Mouse (Mus musculus): ENCODE measurements at regions not wholly inside any gene's neighbourhood (a gene's known extent, or its start where the extent isn't known, plus 50 kb on each side); places are given as distances from the start of the nearest gene placed in this dataset.

GRCm38 (mm10) chr2:45581549-45581925 is 464.3 kb upstream of the Zeb2 start:
- WGBS (ENCODE audit: insufficient replicate concordance), result 66% methylated on average over 4 of the region's 4 CpGs
- no peak overlapping the region for H3K27ac ChIP-seq
- no peaks in the 10 kb centered on the region for H3K36me3 ChIP-seq
- H3K4me2 ChIP-seq, result no peak overlapping the region
- no peak overlapping the region for H3K4me3 ChIP-seq (replicated peaks)
- H3K9me3 ChIP-seq (replicated peaks), result no peaks in the 10 kb centered on the region
- DNase-seq (no peak), ATAC-seq (ENCODE audit: low read depth) (no peak)
- H3K4me1 ChIP-seq (replicated peaks), result no peaks in the 10 kb centered on the region
- H3K9ac ChIP-seq, result no peak overlapping the region
- H3K27me3 ChIP-seq, result no peaks in the 10 kb centered on the region

GRCm38 (mm10) chr2:45580838-45581548 is 463.8 kb upstream of the Zeb2 start:
- H3K27ac ChIP-seq, result no peak overlapping the region
- H3K4me1 ChIP-seq (replicated peaks), result no peaks in the 10 kb centered on the region
- DNase-seq, result no peak
- H3K4me2 ChIP-seq, result no peak overlapping the region
- H3K4me3 ChIP-seq (replicated peaks), result no peak overlapping the region
- no peak overlapping the region for H3K9ac ChIP-seq
- H3K9me3 ChIP-seq (replicated peaks), result no peaks in the 10 kb centered on the region
- H3K27me3 ChIP-seq, result no peaks in the 10 kb centered on the region
- WGBS (ENCODE audit: insufficient replicate concordance), result 57% methylated on average over 8 of the region's 8 CpGs
- H3K36me3 ChIP-seq, result no peaks in the 10 kb centered on the region
- ATAC-seq (ENCODE audit: low read depth), result no peak

GRCm38 (mm10) chr2:45572906-45573305 is 455.7 kb upstream of the Zeb2 start:
- H3K9me3 ChIP-seq (replicated peaks), result no peaks in the 10 kb centered on the region
- H3K27ac ChIP-seq, result no peak overlapping the region
- WGBS (ENCODE audit: insufficient replicate concordance), result 49% methylated on average over 3 of the region's 3 CpGs
- H3K36me3 ChIP-seq, result no peaks in the 10 kb centered on the region
- H3K9ac ChIP-seq, result no peak overlapping the region
- no peaks in the 10 kb centered on the region for H3K27me3 ChIP-seq
- DNase-seq, result no peak
- H3K4me3 ChIP-seq (replicated peaks), result no peak overlapping the region
- H3K4me1 ChIP-seq (replicated peaks), result no peaks in the 10 kb centered on the region
- no peak for ATAC-seq (ENCODE audit: low read depth)
- H3K4me2 ChIP-seq, result no peak overlapping the region

GRCm38 (mm10) chr2:45554707-45555106 is 437.5 kb upstream of the Zeb2 start:
- H3K9ac ChIP-seq, result no peak overlapping the region
- ATAC-seq (ENCODE audit: low read depth), result no peak
- no peaks in the 10 kb centered on the region for H3K27me3 ChIP-seq
- H3K9me3 ChIP-seq (replicated peaks), result no peaks in the 10 kb centered on the region
- no peak overlapping the region for H3K4me3 ChIP-seq (replicated peaks)
- no peak overlapping the region for H3K4me2 ChIP-seq
- no peak overlapping the region for H3K27ac ChIP-seq
- H3K4me1 ChIP-seq (replicated peaks), result no peaks in the 10 kb centered on the region
- 58% methylated on average over 4 of the region's 4 CpGs for WGBS (ENCODE audit: insufficient replicate concordance)
- DNase-seq, result no peak
- no peaks in the 10 kb centered on the region for H3K36me3 ChIP-seq

GRCm38 (mm10) chr2:45541394-45541793 is 424.2 kb upstream of the Zeb2 start:
- ATAC-seq (ENCODE audit: low read depth), result no peak
- no peak overlapping the region for H3K4me3 ChIP-seq (replicated peaks)
- 59% methylated on average over 3 of the region's 3 CpGs for WGBS (ENCODE audit: insufficient replicate concordance)

GRCm38 (mm10) chr2:45538950-45539349 is 421.8 kb upstream of the Zeb2 start:
- H3K9ac ChIP-seq, result no peak overlapping the region
- no peaks in the 10 kb centered on the region for H3K9me3 ChIP-seq (replicated peaks)
- 83% methylated on average over 12 of the region's 12 CpGs for WGBS (ENCODE audit: insufficient replicate concordance)
- no peak for DNase-seq
- no peak overlapping the region for H3K4me3 ChIP-seq (replicated peaks)
- no peak overlapping the region for H3K27ac ChIP-seq
- H3K4me1 ChIP-seq (replicated peaks), result no peaks in the 10 kb centered on the region
- H3K27me3 ChIP-seq, result no peaks in the 10 kb centered on the region
- H3K36me3 ChIP-seq, result no peaks in the 10 kb centered on the region
- no peak for ATAC-seq (ENCODE audit: low read depth)
- no peak overlapping the region for H3K4me2 ChIP-seq

More at GRCm38 (mm10) chr2:45541394-45541793, 424.2 kb upstream of the Zeb2 start:
- H3K4me1 ChIP-seq (replicated peaks), result no peaks in the 10 kb centered on the region
- no peak overlapping the region for H3K4me2 ChIP-seq
- no peak overlapping the region for H3K27ac ChIP-seq
- H3K27me3 ChIP-seq, result no peaks in the 10 kb centered on the region
- no peak overlapping the region for H3K9ac ChIP-seq
- no peaks in the 10 kb centered on the region for H3K9me3 ChIP-seq (replicated peaks)
- H3K36me3 ChIP-seq, result no peaks in the 10 kb centered on the region
- no peak for DNase-seq

- H3K27ac ChIP-seq, result no peak overlapping the region
- no peaks in the 10 kb centered on the region for H3K9me3 ChIP-seq (replicated peaks)
- 78% methylated on average over 7 of the region's 7 CpGs for WGBS (ENCODE audit: insufficient replicate concordance)
- H3K4me1 ChIP-seq (replicated peaks), result no peaks in the 10 kb centered on the region
- no peaks in the 10 kb centered on the region for H3K27me3 ChIP-seq
- H3K9ac ChIP-seq, result no peak overlapping the region
- H3K4me3 ChIP-seq (replicated peaks), result no peak overlapping the region
- ATAC-seq (ENCODE audit: low read depth) (no peak), DNase-seq (no peak)
- H3K4me2 ChIP-seq, result no peak overlapping the region
- H3K36me3 ChIP-seq, result no peaks in the 10 kb centered on the region
These were observed 420.5 kb upstream of the Zeb2 start for GRCm38 (mm10) chr2:45537722-45538121.

- ATAC-seq (ENCODE audit: low read depth), result no peak
- Histone ChIP-seq H3K36me3 (no peaks in the 10 kb centered on the region), H3K4me1 (replicated peaks) (no peaks in the 10 kb centered on the region), H3K9ac (no peak overlapping the region), H3K9me3 (replicated peaks) (no peaks in the 10 kb centered on the region), H3K4me2 (no peak overlapping the region), H3K27me3 (no peaks in the 10 kb centered on the region), H3K27ac (no peak overlapping the region), H3K4me3 (replicated peaks) (no peak overlapping the region)
- 40% methylated on average over 5 of the region's 5 CpGs for WGBS (ENCODE audit: insufficient replicate concordance)
- DNase-seq, result no peak
These were observed 417.6 kb upstream of the Zeb2 start for GRCm38 (mm10) chr2:45534806-45535205.

- WGBS (ENCODE audit: insufficient replicate concordance), result 57% methylated on average over 5 of the region's 5 CpGs
- Histone ChIP-seq H3K9me3 (replicated peaks) (no peaks in the 10 kb centered on the region), H3K27ac (no peak overlapping the region), H3K4me1 (replicated peaks) (no peaks in the 10 kb centered on the region), H3K27me3 (no peaks in the 10 kb centered on the region), H3K36me3 (no peaks in the 10 kb centered on the region), H3K4me2 (no peak overlapping the region), H3K9ac (no peak overlapping the region), H3K4me3 (replicated peaks) (no peak overlapping the region)
- DNase-seq (no peak), ATAC-seq (ENCODE audit: low read depth) (no peak)
These were observed 405.1 kb upstream of the Zeb2 start for GRCm38 (mm10) chr2:45522310-45522709.

- 47% methylated on average over 4 of the region's 4 CpGs for WGBS (ENCODE audit: insufficient replicate concordance)
- H3K9ac ChIP-seq, result no peak overlapping the region
- no peak overlapping the region for H3K4me3 ChIP-seq (replicated peaks)
- no peak for DNase-seq
- no peaks in the 10 kb centered on the region for H3K27me3 ChIP-seq
- no peak overlapping the region for H3K27ac ChIP-seq
- H3K4me1 ChIP-seq (replicated peaks), result no peaks in the 10 kb centered on the region
- H3K9me3 ChIP-seq (replicated peaks), result no peaks in the 10 kb centered on the region
- H3K4me2 ChIP-seq, result no peak overlapping the region
- no peak for ATAC-seq (ENCODE audit: low read depth)
- H3K36me3 ChIP-seq, result no peaks in the 10 kb centered on the region
These were observed 402.5 kb upstream of the Zeb2 start for GRCm38 (mm10) chr2:45519550-45520152.

- Histone ChIP-seq H3K36me3 (no peaks in the 10 kb centered on the region), H3K9ac (no peak overlapping the region), H3K27me3 (no peaks in the 10 kb centered on the region), H3K9me3 (replicated peaks) (no peaks in the 10 kb centered on the region), H3K27ac (no peak overlapping the region), H3K4me1 (replicated peaks) (no peaks in the 10 kb centered on the region), H3K4me2 (no peak overlapping the region), H3K4me3 (replicated peaks) (no peak overlapping the region)
- no peak for ATAC-seq (ENCODE audit: low read depth)
- WGBS (ENCODE audit: insufficient replicate concordance), result 53% methylated on average over 4 of the region's 4 CpGs
- DNase-seq, result no peak
These were observed 397.3 kb upstream of the Zeb2 start for GRCm38 (mm10) chr2:45514290-45515180.
